Mouse (Mus musculus): Measurements from ENCODE around the gene Ddn. TPM values are rescaled to one million over a fixed set of nuclear protein-coding genes. Genes with fewer than 3 reads are reported as not detected.

Ddn gene
- polyA plus RNA-seq, 1 experiment from 2014 or later = 0.04 TPM

DNA sequence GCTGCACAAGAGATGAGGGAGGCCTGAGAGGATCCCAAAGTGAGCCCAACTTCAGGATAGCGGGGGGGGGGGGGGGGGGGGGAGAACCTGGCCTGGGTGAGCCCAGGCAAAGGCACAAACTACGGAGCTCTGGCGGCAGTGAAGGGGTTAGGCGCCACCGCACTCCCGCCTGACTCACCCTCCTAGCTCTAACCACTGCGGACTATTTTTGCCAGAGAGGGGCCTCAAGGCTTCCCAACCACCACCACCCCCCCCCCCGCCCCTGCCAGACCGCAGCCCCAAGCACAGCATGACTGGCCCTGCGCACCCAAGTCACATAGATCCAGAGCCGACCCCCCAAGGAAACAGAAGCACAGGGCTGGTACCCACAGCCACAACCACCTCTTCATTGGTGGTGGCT lies 30.5 kb downstream of the Ddn start:
- DNase-seq (no peak), ATAC-seq (ENCODE audit: insufficient read depth) (no peak)
- Histone ChIP-seq H3K9me3 (ENCODE audit: low read depth, low read length) (no peaks in the 10 kb centered on the region), H3K4me2 (no peak overlapping the region), H3K27ac (ENCODE audit: low read depth) (no peak overlapping the region), H3K27me3 (ENCODE audit: insufficient read depth, low read length) (peaks cover 82% of the 10 kb centered on the region), H3K4me3 (ENCODE audit: low read depth, low read length) (no peak overlapping the region), H3K9ac (no peak overlapping the region), H3K4me1 (ENCODE audit: insufficient read depth) (no peaks in the 10 kb centered on the region), H3K36me3 (ENCODE audit: insufficient read depth) (no peaks in the 10 kb centered on the region)
- 4% methylated on average over 11 of the region's 11 CpGs for WGBS
- no peak for TF ChIP-seq CTCF (IDR thresholded peaks at IDR 0.05; ENCODE audit: low read depth)

DNA sequence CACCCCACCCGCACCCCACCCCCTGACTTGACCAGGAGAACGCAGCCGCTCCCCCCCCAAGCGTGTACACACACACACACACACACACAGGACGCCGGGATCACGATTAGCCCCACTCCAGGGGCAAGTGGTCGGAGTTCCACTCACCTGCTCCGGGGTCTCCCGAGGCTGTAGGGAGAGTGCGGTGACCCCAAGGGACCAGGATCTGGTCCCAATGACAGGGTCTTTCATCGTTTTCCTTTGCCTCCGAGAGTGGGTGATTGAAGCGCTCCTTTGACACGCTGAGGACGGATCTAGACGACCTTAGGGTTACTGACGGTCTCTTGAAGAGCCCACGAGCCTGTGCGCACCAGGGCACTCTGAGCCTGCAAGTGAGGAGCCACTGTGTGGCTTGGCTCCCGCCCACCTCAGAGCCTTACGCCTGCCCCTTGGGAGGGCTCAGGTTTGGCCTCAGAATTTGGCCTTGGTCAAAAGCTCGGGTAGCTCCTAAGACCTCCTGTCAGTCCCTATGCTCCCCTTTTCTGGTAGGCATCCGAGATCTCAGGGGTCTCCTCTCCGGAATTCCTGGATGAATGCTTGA lies 31.0 kb downstream of the Ddn start:
- Histone ChIP-seq H3K9ac (no peak overlapping the region), H3K9me3 (ENCODE audit: low read depth, low read length) (no peaks in the 10 kb centered on the region), H3K27ac (ENCODE audit: low read depth) (no peak overlapping the region), H3K4me3 (ENCODE audit: low read depth, low read length) (peak overlapping the region; percentile 24), H3K4me2 (peak overlapping the region; percentile 50), H3K27me3 (ENCODE audit: insufficient read depth, low read length) (peaks cover 87% of the 10 kb centered on the region), H3K4me1 (ENCODE audit: insufficient read depth) (no peaks in the 10 kb centered on the region), H3K36me3 (ENCODE audit: insufficient read depth) (no peaks in the 10 kb centered on the region)
- DNase-seq (no peak), ATAC-seq (ENCODE audit: insufficient read depth) (no peak)
- WGBS = under 1% methylated on average over 25 of the region's 25 CpGs
- no peak for TF ChIP-seq CTCF (IDR thresholded peaks at IDR 0.05; ENCODE audit: low read depth)

DNA sequence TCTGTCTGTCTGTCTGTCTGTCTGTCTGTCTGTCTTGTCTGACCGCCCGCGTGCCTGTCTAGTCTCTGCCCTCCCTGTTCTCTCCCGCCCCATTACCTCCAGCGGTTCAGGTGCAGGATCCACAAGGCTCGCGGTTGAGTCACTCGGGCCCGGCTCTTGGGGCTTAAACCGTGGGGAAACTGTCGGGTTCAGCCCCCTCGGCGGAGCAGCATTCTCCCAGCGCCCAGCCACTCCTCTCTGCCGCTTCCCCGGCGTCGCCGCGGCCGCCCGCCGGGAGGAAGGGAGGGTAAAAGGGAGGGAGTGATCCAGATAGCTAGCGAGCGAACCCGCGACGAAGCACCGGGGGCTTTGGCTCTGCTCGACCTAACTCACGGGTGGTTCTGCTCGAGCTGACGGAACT lies 31.5 kb downstream of the Ddn start, which contains the start of gene Wnt10b:
TSS of gene Wnt10b (minus strand) at position 389 of the 400 bp plus-strand sequence.
- 0% methylated on average over 27 of the region's 33 CpGs for WGBS
- peak within 1 kb of the TSS; percentile 24 for H3K4me3 ChIP-seq (ENCODE audit: low read depth, low read length)
- no peak for TF ChIP-seq CTCF (IDR thresholded peaks at IDR 0.05; ENCODE audit: low read depth)
- ATAC-seq (ENCODE audit: insufficient read depth) (no peak), DNase-seq (no peak)
- H3K36me3 ChIP-seq (ENCODE audit: insufficient read depth) = no peaks in the 10 kb centered on the region
- H3K27me3 ChIP-seq (ENCODE audit: insufficient read depth, low read length) = peaks cover 92% of the 10 kb centered on the region
- H3K27ac ChIP-seq (ENCODE audit: low read depth) = no peak within 1 kb of the TSS
- H3K4me1 ChIP-seq (ENCODE audit: insufficient read depth) = no peaks in the 10 kb centered on the region
- H3K9ac ChIP-seq = no peak within 1 kb of the TSS
- peak within 1 kb of the TSS; percentile 50 for H3K4me2 ChIP-seq
- no peaks in the 10 kb centered on the region for H3K9me3 ChIP-seq (ENCODE audit: low read depth, low read length)

DNA sequence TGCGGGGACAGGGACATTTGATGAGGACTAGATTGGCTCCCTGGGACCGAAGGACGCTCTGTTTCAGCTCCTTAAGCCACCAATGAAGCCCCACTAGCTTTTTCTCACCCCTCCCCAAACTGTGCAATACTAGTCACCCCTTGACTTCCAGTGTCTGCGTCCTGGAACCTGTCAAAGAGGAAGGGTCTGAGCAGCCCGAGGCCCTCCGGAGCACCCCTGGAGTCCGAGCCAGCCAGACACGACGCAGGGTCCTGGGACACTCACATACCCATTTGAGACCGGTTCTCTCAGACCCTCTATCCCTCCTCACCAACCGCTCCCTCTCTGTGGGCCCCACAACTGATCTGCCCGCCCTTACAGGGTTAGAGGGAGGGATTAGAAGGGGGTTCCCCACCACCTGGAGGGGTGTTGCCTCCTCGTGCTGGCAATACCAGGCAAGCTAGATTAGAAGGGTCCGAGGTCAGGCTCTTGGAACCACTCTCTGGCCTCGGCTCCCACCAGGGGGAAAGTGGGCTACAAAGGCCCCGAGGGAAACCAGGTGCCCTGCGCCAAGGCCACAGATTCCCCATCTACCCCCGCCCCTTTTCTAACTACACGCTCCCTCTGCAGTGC lies 32.2 kb downstream of the Ddn start:
- Histone ChIP-seq H3K4me3 (ENCODE audit: low read depth, low read length) (peak overlapping the region; percentile 24; the same call in 1 of the 2 replicates), H3K36me3 (ENCODE audit: insufficient read depth) (no peaks in the 10 kb centered on the region), H3K9ac (no peak overlapping the region), H3K27ac (ENCODE audit: low read depth) (no peak overlapping the region), H3K9me3 (ENCODE audit: low read depth, low read length) (no peaks in the 10 kb centered on the region), H3K27me3 (ENCODE audit: insufficient read depth, low read length) (peaks cover 99% of the 10 kb centered on the region), H3K4me2 (peak overlapping the region; percentile 44), H3K4me1 (ENCODE audit: insufficient read depth) (peaks cover 3% of the 10 kb centered on the region; the same call in 1 of the 2 replicates)
- DNase-seq (no peak), ATAC-seq (ENCODE audit: insufficient read depth) (no peak)
- no peak for TF ChIP-seq CTCF (IDR thresholded peaks at IDR 0.05; ENCODE audit: low read depth)
- WGBS = 3% methylated on average over 19 of the region's 19 CpGs

DNA sequence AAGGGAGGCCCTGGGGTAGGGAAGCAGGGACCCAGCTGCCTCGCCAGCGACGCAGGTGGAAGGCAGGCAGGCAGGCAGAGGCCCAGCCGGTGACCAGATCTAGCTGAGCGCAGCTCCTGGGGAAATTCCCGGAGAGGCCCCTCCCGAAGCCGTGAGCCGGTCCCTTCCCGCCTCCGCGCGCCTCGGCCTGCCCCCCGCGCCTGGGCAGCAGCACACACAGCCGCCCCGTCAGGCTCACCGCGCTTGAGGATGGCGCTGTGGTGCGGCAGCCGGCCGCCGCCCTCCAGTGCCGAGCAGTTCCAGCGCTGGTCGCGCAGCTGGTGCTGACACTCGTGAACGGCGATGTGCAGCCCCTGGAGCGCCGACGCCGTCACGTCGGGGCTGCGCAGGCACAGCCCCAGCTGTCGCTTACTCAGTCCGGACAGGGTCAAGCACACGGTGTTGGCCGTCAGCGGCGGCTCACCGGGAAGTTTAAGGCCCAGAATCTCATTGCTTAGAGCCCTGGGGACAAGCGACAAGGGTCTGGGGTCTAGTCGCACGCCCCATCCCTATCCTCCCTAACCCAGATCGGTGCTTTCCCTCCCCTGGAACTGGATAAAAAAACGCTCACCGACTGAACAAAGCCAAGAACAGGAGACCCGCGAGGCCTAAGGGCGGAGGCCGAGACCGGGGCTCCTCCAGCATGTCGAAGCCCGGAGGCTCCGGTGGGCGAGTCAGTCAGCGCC lies 32.8 kb downstream of the Ddn start:
- H3K9ac ChIP-seq = peak overlapping the region; percentile 21; the same call in 1 of the 2 replicates
- H3K27ac ChIP-seq (ENCODE audit: low read depth) = no peak overlapping the region
- peak overlapping the region; percentile 44 for H3K4me2 ChIP-seq
- no peak for TF ChIP-seq CTCF (IDR thresholded peaks at IDR 0.05; ENCODE audit: low read depth)
- under 1% methylated on average over 62 of the region's 62 CpGs for WGBS
- peaks cover 3% of the 10 kb centered on the region; the same call in 1 of the 2 replicates for H3K4me1 ChIP-seq (ENCODE audit: insufficient read depth)
- no peaks in the 10 kb centered on the region for H3K36me3 ChIP-seq (ENCODE audit: insufficient read depth)
- ATAC-seq (ENCODE audit: insufficient read depth) (peak; percentile 43), DNase-seq (peak; percentile 60)
- H3K27me3 ChIP-seq (ENCODE audit: insufficient read depth, low read length) = peaks cover 100% of the 10 kb centered on the region
- H3K4me3 ChIP-seq (ENCODE audit: low read depth, low read length) = peak overlapping the region; percentile 21
- H3K9me3 ChIP-seq (ENCODE audit: low read depth, low read length) = no peaks in the 10 kb centered on the region

DNA sequence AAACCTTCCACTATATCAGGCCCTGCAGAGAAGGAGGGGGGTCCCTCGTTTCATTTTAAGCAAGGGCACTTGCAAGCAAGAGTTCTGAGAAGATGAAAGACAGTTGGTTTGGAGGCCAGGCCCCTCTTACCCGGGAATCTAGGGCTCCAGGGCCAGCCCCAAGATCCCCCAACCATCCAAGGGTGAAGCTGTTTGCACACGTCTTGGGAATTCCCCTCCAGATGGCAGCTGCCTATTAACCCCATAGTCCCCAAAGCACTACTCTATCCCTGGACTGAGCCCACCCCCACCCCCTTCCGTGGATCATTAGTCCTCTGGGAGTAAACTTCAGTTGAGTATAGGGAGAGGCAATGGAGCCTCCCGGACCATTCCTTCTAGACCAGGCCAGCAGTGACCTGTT lies 33.8 kb downstream of the Ddn start:
- no peak overlapping the region for H3K9ac ChIP-seq
- WGBS = under 1% methylated on average over 5 of the region's 5 CpGs
- H3K4me2 ChIP-seq = no peak overlapping the region
- no peaks in the 10 kb centered on the region for H3K36me3 ChIP-seq (ENCODE audit: insufficient read depth)
- TF ChIP-seq CTCF (IDR thresholded peaks at IDR 0.05; ENCODE audit: low read depth) = no peak
- H3K9me3 ChIP-seq (ENCODE audit: low read depth, low read length) = no peaks in the 10 kb centered on the region
- ATAC-seq (ENCODE audit: insufficient read depth) (no peak), DNase-seq (no peak)
- H3K27ac ChIP-seq (ENCODE audit: low read depth) = no peak overlapping the region
- peaks cover 3% of the 10 kb centered on the region; the same call in 1 of the 2 replicates for H3K4me1 ChIP-seq (ENCODE audit: insufficient read depth)
- H3K27me3 ChIP-seq (ENCODE audit: insufficient read depth, low read length) = peaks cover 96% of the 10 kb centered on the region
- no peak overlapping the region for H3K4me3 ChIP-seq (ENCODE audit: low read depth, low read length)

DNA sequence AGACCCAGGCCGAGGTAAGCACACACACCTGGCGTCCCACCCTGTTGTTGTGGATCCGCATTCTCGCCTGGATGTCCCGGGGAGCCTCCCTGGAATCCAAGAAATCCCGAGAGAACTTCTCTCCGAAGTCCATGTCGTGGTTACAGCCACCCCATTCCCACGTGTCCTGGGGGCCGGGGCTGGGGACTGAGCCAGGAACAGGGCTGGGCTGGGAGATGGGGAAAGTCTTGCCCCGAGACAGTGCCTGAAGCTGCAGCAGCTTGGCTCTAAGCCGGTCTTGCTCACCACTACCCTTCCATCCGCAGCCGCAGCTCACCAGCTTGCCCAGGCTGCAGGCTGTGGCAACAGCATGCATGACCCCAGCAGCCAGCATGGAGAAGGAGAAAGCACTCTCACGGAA lies 35.2 kb downstream of the Ddn start:
- DNase-seq (no peak), ATAC-seq (ENCODE audit: insufficient read depth) (no peak)
- H3K9ac ChIP-seq = no peak overlapping the region
- no peaks in the 10 kb centered on the region for H3K9me3 ChIP-seq (ENCODE audit: low read depth, low read length)
- no peak overlapping the region for H3K4me2 ChIP-seq
- no peak overlapping the region for H3K4me3 ChIP-seq (ENCODE audit: low read depth, low read length)
- peaks cover 3% of the 10 kb centered on the region; the same call in 1 of the 2 replicates for H3K4me1 ChIP-seq (ENCODE audit: insufficient read depth)
- H3K27me3 ChIP-seq (ENCODE audit: insufficient read depth, low read length) = peaks cover 81% of the 10 kb centered on the region
- H3K36me3 ChIP-seq (ENCODE audit: insufficient read depth) = no peaks in the 10 kb centered on the region
- TF ChIP-seq CTCF (IDR thresholded peaks at IDR 0.05; ENCODE audit: low read depth) = no peak
- 17% methylated on average over 15 of the region's 15 CpGs for WGBS
- no peak overlapping the region for H3K27ac ChIP-seq (ENCODE audit: low read depth)
